Mouse (Mus musculus) stomach, postnatal 0 days (tissue): ENCODE data around the gene Ski. TPM values are rescaled to one million over a fixed set of nuclear protein-coding genes. Genes with fewer than 3 reads are reported as not detected.

ENCODE experiments used
- ATAC-seq: fragments of 200-750 bp; cut with Nextera tagmentation; 2 replicates; pipeline ENCODE4 v1.8.0; 2017; ENCODE audit not compliant: low FRiP score, low TSS enrichment
- DNase-seq: peaks from one replicate; pipeline ENCODE4 v3.0.0-alpha.2; 2016; ENCODE audit warnings: low spot score
- H3K27ac ChIP-seq: fragments of 300-500 bp; sonication (generic); replicated peaks from 2 replicates; pipeline ENCODE4 v1.5.1; 2014; ENCODE audit warnings: mild to moderate bottlenecking, control low read depth
- H3K27me3 ChIP-seq: fragments of 300-500 bp; sonication (generic); 2 replicates; pipeline ENCODE4 v1.6.1; 2014; ENCODE audit warnings: low read length; ENCODE audit not compliant: control insufficient read depth, insufficient read depth
- H3K36me3 ChIP-seq: fragments of 300-500 bp; sonication (generic); 2 replicates; pipeline ENCODE4 v1.6.1; 2014; ENCODE audit warnings: low read length, mixed read lengths; ENCODE audit not compliant: control insufficient read depth, insufficient read depth
- H3K4me1 ChIP-seq: fragments of 300-500 bp; sonication (generic); replicated peaks from 2 replicates; pipeline ENCODE4 v1.6.1; 2014; ENCODE audit warnings: antibody characterized with exemption; ENCODE audit not compliant: control insufficient read depth, insufficient read depth
- H3K4me2 ChIP-seq: fragments of 300-500 bp; sonication (generic); replicated peaks from 2 replicates; pipeline ENCODE4 v1.6.1; 2014; ENCODE audit warnings: low read depth, mild to moderate bottlenecking, control low read depth, moderate library complexity
- H3K4me3 ChIP-seq: fragments of 300-500 bp; sonication (generic); 2 replicates; pipeline ENCODE4 v1.5.1; 2014; ENCODE audit warnings: low read depth, low read length, control low read depth
- H3K9ac ChIP-seq: fragments of 300-500 bp; sonication (generic); 2 replicates; pipeline ENCODE4 v1.6.1; 2014; ENCODE audit warnings: mild to moderate bottlenecking, low read length, control low read depth, mixed read lengths
- H3K9me3 ChIP-seq: fragments of 300-500 bp; sonication (generic); 2 replicates; pipeline ENCODE4 v1.6.1; 2016; ENCODE audit warnings: low read length; ENCODE audit not compliant: control insufficient read depth
- CTCF ChIP-seq: IDR thresholded peaks from 2 replicates; pipeline ENCODE4 v1.5.1; 2016; ENCODE audit warnings: antibody characterized with exemption, low read depth, mild to moderate bottlenecking, moderate library complexity
- EP300 ChIP-seq: optimal IDR thresholded peaks from 2 replicates; pipeline ENCODE3; 2016; ENCODE audit warnings: antibody characterized with exemption
- WGBS: fragments of 180-500 bp; shearing (Covaris S2); extraction: QIAGEN DNeasy Blood & Tissue Kit; methylation state at CpG from one replicate; pipeline ENCODE4 v1.1.7; 2014; 5-methylcytosine and 5-hydroxymethylcytosine counted together
- polyA plus RNA-seq: library from polyadenylated mRNA; unstranded; fragments of >200 nt; fragmentation: Nextera tagmentation; extraction: Ambion mirVana; gene quantifications from 2 replicates; pipeline ENCODE4 v1.2.1, GENCODE M21; 2015

Gene Ski
- polyA plus RNA-seq, 1 experiment from 2014 or later, result 9.7 TPM

DNA sequence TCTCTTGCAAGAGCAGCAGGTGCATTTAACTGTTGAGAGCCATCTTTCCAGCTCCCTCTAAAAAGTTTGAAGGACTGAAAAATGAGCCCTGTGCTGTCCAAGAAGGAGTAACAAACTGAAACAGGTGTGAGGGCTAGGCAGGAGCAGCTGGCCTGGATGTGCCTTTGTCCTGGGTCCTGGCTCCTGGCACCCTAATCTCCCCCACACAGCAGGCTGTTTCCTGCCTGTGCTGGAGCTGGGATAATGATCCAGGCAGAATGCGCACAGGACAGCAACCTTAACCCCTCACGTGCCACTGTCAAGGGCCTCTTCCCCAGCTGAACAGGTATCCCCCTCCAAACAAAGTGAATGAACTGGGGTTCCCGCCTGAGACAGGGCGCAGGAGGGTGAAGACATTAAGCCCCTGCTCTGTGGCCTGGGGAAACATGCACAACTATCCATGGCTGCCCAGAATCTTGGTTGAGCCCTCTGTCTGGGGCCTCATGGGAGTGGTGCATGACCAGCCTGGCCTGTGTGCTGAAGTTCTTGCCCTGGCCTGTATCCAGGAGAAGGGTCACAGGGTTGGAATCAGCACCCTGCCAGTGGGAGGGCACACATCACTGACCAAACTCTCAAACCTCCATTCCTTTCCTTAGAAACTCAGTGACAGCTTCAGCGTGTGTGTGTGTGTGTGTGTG, 86.3 kb downstream of the Ski start:
- Histone ChIP-seq H3K9ac (no peak overlapping the region), H3K4me1 (peaks cover 14% of the 10 kb centered on the region), H3K4me2 (no peak overlapping the region), H3K27ac (peak overlapping the region; percentile 13; the same call in 1 of the 2 replicates), H3K4me3 (no peak overlapping the region), H3K9me3 (no peaks in the 10 kb centered on the region), H3K27me3 (no peaks in the 10 kb centered on the region), H3K36me3 (no peaks in the 10 kb centered on the region)
- TF ChIP-seq EP300, result no peak
- TF ChIP-seq CTCF, result no peak
- DNase-seq (peak; percentile 58), ATAC-seq (peak; percentile 50; the same call in 1 of the 2 replicates)
- WGBS, result 56% methylated on average over 5 of the region's 5 CpGs

DNA sequence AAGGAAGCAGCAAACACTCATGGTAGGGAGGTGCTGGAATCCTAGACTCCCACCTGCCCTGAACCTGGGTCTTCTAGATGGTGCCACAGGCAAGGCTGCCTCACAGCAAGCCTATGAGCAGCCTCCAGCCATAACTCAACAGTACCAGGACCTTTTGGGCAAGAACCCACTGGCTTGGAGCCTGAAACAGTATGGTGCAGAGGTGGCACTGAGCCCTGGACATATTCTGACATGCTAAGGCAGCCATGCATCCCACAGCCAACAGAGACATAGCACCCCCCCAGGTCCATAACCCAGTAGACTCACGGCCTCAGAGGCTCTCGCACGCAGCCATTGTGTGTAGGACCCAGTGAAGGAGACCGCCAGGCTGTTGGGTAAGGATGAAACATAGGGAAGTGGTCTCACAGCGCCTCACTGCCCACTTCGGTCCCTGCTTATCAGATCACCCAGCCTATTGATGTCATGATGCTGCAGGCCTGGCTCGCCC, 87.7 kb downstream of the Ski start:
- no peak overlapping the region for H3K4me3 ChIP-seq
- no peak for ATAC-seq
- no peaks in the 10 kb centered on the region for H3K27me3 ChIP-seq
- H3K36me3 ChIP-seq, result no peaks in the 10 kb centered on the region
- no peak overlapping the region for H3K9ac ChIP-seq
- TF ChIP-seq CTCF (no peak), EP300 (no peak)
- peak overlapping the region; percentile 69; the same call in 1 of the 2 replicates for H3K27ac ChIP-seq
- DNase-seq, result no peak
- no peaks in the 10 kb centered on the region for H3K9me3 ChIP-seq
- 92% methylated on average over 7 of the region's 7 CpGs for WGBS
- H3K4me2 ChIP-seq, result no peak overlapping the region
- 0 out of 2 replicates have a peak, but pooled peaks cover 6% of the 10 kb centered on the region for H3K4me1 ChIP-seq

DNA sequence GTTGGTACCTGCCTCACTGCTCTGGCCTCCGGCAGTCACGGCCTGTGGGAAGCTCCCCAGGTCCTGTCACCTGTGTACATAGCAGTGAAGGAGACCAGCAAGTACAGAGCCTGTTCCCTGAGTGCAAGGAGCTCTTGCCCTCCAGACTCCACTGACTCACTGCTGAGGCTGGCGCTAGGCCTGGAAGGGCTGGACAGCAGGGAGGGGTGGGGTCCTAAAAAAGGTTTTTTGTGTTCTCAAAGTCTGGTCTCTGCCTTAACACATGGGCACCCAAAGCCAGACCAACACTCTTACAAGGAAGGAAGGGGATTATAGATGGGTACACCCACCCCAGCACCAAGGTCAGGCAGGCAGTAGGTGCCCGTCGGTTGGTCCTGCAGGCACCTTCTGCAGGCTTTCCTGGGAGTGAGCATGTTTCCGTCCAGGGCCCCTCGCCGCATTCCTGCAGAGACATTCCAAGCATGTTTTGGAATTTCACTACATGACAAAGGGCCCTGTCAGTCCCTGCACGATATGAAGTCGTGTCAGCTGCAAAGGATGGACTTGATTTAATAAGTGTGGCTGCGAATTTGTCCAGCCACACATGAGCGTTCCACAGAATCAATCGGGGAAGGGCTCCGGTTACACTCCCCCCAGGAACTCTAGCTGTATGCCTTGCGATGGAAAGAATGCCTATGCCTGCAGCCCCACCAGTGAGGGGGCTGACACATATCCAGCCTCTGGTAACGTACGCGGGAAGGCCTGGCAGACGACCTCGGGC, 88.6 kb downstream of the Ski start:
- Histone ChIP-seq H3K4me2 (no peak overlapping the region), H3K27ac (peak overlapping the region; percentile 69), H3K4me3 (no peak overlapping the region), H3K36me3 (no peaks in the 10 kb centered on the region), H3K4me1 (0 out of 2 replicates have a peak, but pooled peaks cover 9% of the 10 kb centered on the region), H3K9me3 (no peaks in the 10 kb centered on the region), H3K27me3 (no peaks in the 10 kb centered on the region), H3K9ac (no peak overlapping the region; the same call in 1 of the 2 replicates)
- ATAC-seq, result peak; percentile 73
- no peak for TF ChIP-seq CTCF
- TF ChIP-seq EP300, result no peak
- peak; percentile 48 for DNase-seq
- 27% methylated on average over 20 of the region's 20 CpGs for WGBS

DNA sequence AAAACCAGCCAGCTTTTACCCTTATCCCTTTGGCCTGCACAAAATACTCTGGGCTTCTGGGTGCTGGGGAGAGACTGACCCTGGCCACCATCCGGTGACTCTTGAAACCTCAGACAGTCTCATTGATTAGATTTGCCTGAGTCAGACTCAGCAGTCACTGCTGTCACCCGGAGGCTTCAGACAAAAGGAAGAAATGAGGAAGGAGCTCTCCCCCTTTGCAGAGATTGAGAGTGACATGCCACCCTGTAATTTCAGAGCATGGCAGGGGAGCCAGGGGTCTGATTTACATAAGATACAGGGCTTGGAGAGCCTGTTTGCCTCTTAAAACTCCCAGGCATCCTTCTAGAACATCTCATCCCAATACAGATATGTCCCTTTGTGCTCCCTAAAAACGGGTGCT, 89.2 kb downstream of the Ski start:
- Histone ChIP-seq H3K27me3 (no peaks in the 10 kb centered on the region), H3K4me3 (no peak overlapping the region), H3K9ac (peak overlapping the region; percentile 13; the same call in 1 of the 2 replicates), H3K4me1 (0 out of 2 replicates have a peak, but pooled peaks cover 9% of the 10 kb centered on the region), H3K4me2 (no peak overlapping the region), H3K27ac (peak overlapping the region; percentile 69), H3K9me3 (no peaks in the 10 kb centered on the region), H3K36me3 (no peaks in the 10 kb centered on the region)
- DNase-seq, result no peak
- 44% methylated on average over 3 of the region's 3 CpGs for whole genome bisulfite sequencing
- no peak for ATAC-seq
- TF ChIP-seq EP300 (no peak), CTCF (no peak)

DNA sequence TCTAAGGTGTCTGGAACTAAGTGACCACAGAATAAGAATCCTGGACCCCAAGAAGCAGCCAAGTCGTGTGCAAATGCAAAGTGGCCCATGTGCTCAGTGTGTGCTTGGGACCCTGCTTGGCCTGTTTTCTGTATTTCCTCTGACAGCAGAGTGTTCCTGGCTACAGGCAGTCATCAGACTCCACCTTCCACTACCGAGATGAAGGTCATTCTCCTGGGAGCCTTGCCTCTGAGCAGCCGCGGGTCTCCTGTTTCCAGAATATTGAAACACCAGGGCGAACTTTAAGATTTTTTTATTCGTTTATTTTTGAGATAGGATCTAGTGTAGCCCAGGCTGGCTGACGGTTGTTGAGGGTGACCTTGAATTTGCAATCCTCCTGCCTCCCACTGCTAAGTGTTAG, 91.8 kb downstream of the Ski start:
- Histone ChIP-seq H3K27ac (peak overlapping the region; percentile 85), H3K36me3 (no peaks in the 10 kb centered on the region), H3K9me3 (no peaks in the 10 kb centered on the region), H3K4me2 (no peak overlapping the region), H3K9ac (no peak overlapping the region), H3K4me1 (0 out of 2 replicates have a peak, but pooled peaks cover 9% of the 10 kb centered on the region), H3K27me3 (no peaks in the 10 kb centered on the region), H3K4me3 (no peak overlapping the region)
- 55% methylated on average over 7 of the region's 7 CpGs for WGBS
- ATAC-seq (no peak), DNase-seq (no peak)
- TF ChIP-seq CTCF, result no peak
- TF ChIP-seq EP300, result no peak
